Mouse (Mus musculus): Measurements from ENCODE around the gene Cdk20. TPM values are rescaled to one million over a fixed set of nuclear protein-coding genes. Genes with fewer than 3 reads are reported as not detected.
"Not testable (repeated sequence)": the region's sequence is repeated elsewhere in the genome, so short reads cannot be mapped to it uniquely, and the experiment has no call there.

Cdk20 gene
- polyA plus RNA-seq, 1 experiment from 2014 or later, result 4.7 TPM

DNA sequence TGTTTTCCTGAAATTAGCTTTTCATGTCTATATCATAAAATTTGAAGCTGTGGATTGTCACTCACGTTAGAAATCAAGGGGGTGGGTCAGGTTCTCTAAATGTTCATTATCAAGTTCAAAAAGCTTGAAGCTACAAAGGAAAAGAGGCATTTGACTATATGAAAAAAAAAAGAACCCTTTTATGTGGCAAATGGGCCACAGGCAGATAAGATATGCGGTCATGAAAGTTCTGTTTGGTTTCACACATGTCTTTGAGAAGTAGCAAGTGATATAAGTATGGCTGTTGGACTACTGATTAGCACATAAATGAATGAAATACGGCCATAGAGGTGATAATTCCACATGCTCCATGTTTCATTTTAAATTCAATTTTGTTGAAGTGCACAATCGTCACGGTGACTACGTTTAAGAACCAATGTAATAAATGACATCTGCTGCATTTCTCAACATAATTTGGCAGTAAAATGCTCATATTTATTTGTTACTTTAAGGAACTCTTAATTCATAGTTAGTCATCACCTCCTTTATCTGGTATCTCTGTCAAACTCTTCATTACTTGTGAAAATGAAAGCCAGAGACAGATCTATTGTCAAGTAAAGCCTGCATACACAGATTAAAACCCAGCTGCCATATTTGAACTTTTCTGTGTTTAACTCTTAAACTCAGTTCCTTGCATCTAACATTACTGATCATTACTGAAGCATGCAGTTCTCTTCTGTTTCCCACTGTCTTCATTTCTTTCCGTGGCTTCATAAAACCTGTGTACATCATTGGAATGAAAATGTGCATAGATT, 18.1 kb downstream of the Cdk20 start:
- Histone ChIP-seq H3K4me2 (no peak overlapping the region), H3K9me3 (replicated peaks; ENCODE audit: control insufficient read depth, low read length) (no peaks in the 10 kb centered on the region), H3K4me3 (ENCODE audit: low read depth, low read length) (no peak overlapping the region), H3K9ac (ENCODE audit: low read depth, low read length) (no peak overlapping the region), H3K27me3 (ENCODE audit: control insufficient read depth, insufficient read depth, low read length) (no peaks in the 10 kb centered on the region), H3K27ac (ENCODE audit: low read depth, low read length) (no peak overlapping the region), H3K4me1 (ENCODE audit: control insufficient read depth, insufficient read depth, low read length) (no peaks in the 10 kb centered on the region), H3K36me3 (ENCODE audit: control insufficient read depth, insufficient read depth, low read length) (no peaks in the 10 kb centered on the region)
- WGBS (ENCODE audit: insufficient replicate concordance), result 72% methylated on average over 7 of the region's 7 CpGs
- ATAC-seq (replicated peaks; ENCODE audit: insufficient number of reproducible peaks, low FRiP score, low TSS enrichment), result no peak

DNA sequence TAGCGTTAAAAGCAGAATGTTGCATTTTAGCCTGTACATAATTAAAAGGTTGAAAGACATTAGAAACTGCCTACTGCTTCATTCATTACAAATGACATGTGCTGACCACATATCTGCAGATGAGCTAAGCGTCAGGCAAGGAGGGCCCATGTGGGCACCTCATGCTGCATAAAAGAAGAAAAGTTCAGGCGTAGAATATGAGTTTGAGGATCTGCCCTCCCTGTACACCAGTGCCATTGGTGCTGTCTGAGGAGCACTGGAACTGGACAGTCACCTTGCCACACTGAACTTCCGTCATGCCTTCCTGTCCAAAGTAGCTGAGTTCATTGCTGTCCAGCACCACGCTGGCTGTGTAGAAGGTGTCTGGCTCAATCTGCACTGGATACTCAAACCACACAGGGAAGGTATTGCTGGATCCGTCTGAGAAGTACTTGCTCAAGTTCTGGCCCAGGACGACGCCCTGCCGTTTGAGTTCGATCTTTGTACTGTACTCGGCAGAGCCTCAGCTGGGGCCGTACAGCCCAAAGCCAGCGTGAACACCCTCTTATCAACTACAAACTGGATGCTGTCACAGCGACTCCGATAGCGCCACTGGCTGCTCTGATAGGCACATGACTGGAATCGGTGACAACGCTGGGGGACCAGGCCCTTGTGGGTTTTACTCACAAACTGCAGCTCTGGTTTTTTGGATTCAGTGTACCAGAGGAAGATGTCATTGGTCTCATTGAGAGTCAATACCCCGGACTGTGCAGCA, 25.3 kb downstream of the Cdk20 start:
- not testable (repeated sequence) for H3K9me3 ChIP-seq (replicated peaks; ENCODE audit: control insufficient read depth, low read length); H3K9ac ChIP-seq (ENCODE audit: low read depth, low read length); H3K36me3 ChIP-seq (ENCODE audit: control insufficient read depth, insufficient read depth, low read length); H3K4me3 ChIP-seq (ENCODE audit: low read depth, low read length); H3K27me3 ChIP-seq (ENCODE audit: control insufficient read depth, insufficient read depth, low read length); H3K4me2 ChIP-seq; H3K27ac ChIP-seq (ENCODE audit: low read depth, low read length); ATAC-seq (replicated peaks; ENCODE audit: insufficient number of reproducible peaks, low FRiP score, low TSS enrichment); H3K4me1 ChIP-seq (ENCODE audit: control insufficient read depth, insufficient read depth, low read length)
- 72% methylated on average over 19 of the region's 19 CpGs for WGBS (ENCODE audit: insufficient replicate concordance)

- Histone ChIP-seq H3K9me3 (replicated peaks; ENCODE audit: control insufficient read depth, low read length) (no peaks in the 10 kb centered on the region), H3K36me3 (ENCODE audit: control insufficient read depth, insufficient read depth, low read length) (no peaks in the 10 kb centered on the region), H3K4me1 (ENCODE audit: control insufficient read depth, insufficient read depth, low read length) (no peaks in the 10 kb centered on the region), H3K4me3 (ENCODE audit: low read depth, low read length) (no peak overlapping the region), H3K27ac (ENCODE audit: low read depth, low read length) (no peak overlapping the region), H3K27me3 (ENCODE audit: control insufficient read depth, insufficient read depth, low read length) (no peaks in the 10 kb centered on the region), H3K4me2 (no peak overlapping the region), H3K9ac (ENCODE audit: low read depth, low read length) (no peak overlapping the region)
- no peak for ATAC-seq (replicated peaks; ENCODE audit: insufficient number of reproducible peaks, low FRiP score, low TSS enrichment)
- 87% methylated on average over 14 of the region's 14 CpGs for WGBS (ENCODE audit: insufficient replicate concordance)
Observed at GRCm38 (mm10) chr13:64458181-64458580, 26.1 kb downstream of the Cdk20 start.

GRCm38 (mm10) chr13:64462581-64462980, 30.5 kb downstream of the Cdk20 start:
- Histone ChIP-seq H3K9me3 (replicated peaks; ENCODE audit: control insufficient read depth, low read length) (no peaks in the 10 kb centered on the region), H3K27ac (ENCODE audit: low read depth, low read length) (no peak overlapping the region), H3K4me3 (ENCODE audit: low read depth, low read length) (no peak overlapping the region), H3K4me1 (ENCODE audit: control insufficient read depth, insufficient read depth, low read length) (no peaks in the 10 kb centered on the region), H3K36me3 (ENCODE audit: control insufficient read depth, insufficient read depth, low read length) (no peaks in the 10 kb centered on the region), H3K4me2 (no peak overlapping the region), H3K27me3 (ENCODE audit: control insufficient read depth, insufficient read depth, low read length) (no peaks in the 10 kb centered on the region), H3K9ac (ENCODE audit: low read depth, low read length) (no peak overlapping the region)
- WGBS (ENCODE audit: insufficient replicate concordance), result 78% methylated on average over 2 of the region's 2 CpGs
- ATAC-seq (replicated peaks; ENCODE audit: insufficient number of reproducible peaks, low FRiP score, low TSS enrichment), result no peak

GRCm38 (mm10) chr13:64465166-64465565, 33.1 kb downstream of the Cdk20 start:
- ATAC-seq (replicated peaks; ENCODE audit: insufficient number of reproducible peaks, low FRiP score, low TSS enrichment), result no peak

GRCm38 (mm10) chr13:64467886-64468285, 35.8 kb downstream of the Cdk20 start:
- H3K9ac ChIP-seq (ENCODE audit: low read depth, low read length), result no peak overlapping the region
- WGBS (ENCODE audit: insufficient replicate concordance), result 68% methylated on average over 6 of the region's 6 CpGs
- H3K4me2 ChIP-seq, result no peak overlapping the region
- H3K4me1 ChIP-seq (ENCODE audit: control insufficient read depth, insufficient read depth, low read length), result no peaks in the 10 kb centered on the region
- H3K27me3 ChIP-seq (ENCODE audit: control insufficient read depth, insufficient read depth, low read length), result no peaks in the 10 kb centered on the region
- H3K4me3 ChIP-seq (ENCODE audit: low read depth, low read length), result no peak overlapping the region
- ATAC-seq (replicated peaks; ENCODE audit: insufficient number of reproducible peaks, low FRiP score, low TSS enrichment), result 0 out of 2 replicates have a peak, but pooled peaks have one; percentile 16
- H3K9me3 ChIP-seq (replicated peaks; ENCODE audit: control insufficient read depth, low read length), result no peaks in the 10 kb centered on the region
- no peak overlapping the region for H3K27ac ChIP-seq (ENCODE audit: low read depth, low read length)
- H3K36me3 ChIP-seq (ENCODE audit: control insufficient read depth, insufficient read depth, low read length), result no peaks in the 10 kb centered on the region

More at GRCm38 (mm10) chr13:64465166-64465565, 33.1 kb downstream of the Cdk20 start:
- no peak overlapping the region for H3K4me3 ChIP-seq (ENCODE audit: low read depth, low read length)
- H3K27me3 ChIP-seq (ENCODE audit: control insufficient read depth, insufficient read depth, low read length), result no peaks in the 10 kb centered on the region
- no peak overlapping the region for H3K27ac ChIP-seq (ENCODE audit: low read depth, low read length)
- no peak overlapping the region for H3K4me2 ChIP-seq
- no peaks in the 10 kb centered on the region for H3K36me3 ChIP-seq (ENCODE audit: control insufficient read depth, insufficient read depth, low read length)
- H3K4me1 ChIP-seq (ENCODE audit: control insufficient read depth, insufficient read depth, low read length), result no peaks in the 10 kb centered on the region
- H3K9ac ChIP-seq (ENCODE audit: low read depth, low read length), result no peak overlapping the region
- WGBS (ENCODE audit: insufficient replicate concordance), result 49% methylated on average over 9 of the region's 9 CpGs
- H3K9me3 ChIP-seq (replicated peaks; ENCODE audit: control insufficient read depth, low read length), result no peaks in the 10 kb centered on the region

DNA sequence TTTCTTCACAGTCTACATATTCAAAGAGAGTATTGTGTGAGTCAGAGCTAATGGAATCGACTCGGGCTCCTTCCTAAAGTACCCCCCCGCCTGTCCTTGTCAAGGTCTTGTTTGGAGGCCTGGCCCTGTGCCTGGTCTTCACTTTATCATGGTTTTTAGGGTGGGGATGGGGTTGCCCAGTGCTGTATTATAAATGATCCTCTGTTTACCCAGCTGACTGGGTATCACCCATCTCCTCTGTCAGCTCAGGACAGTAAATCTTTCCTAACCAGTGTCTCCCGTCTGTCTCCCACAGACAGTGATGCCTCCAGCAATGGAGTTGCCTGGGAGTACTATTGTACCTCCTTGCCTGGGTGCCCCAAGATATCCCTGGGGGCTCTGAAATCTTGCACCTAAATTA, 45.9 kb downstream of the Cdk20 start:
- no peak for ATAC-seq (replicated peaks; ENCODE audit: insufficient number of reproducible peaks, low FRiP score, low TSS enrichment)

GRCm38 (mm10) chr13:64479960-64480359, 47.8 kb downstream of the Cdk20 start:
- no peak overlapping the region for H3K4me2 ChIP-seq
- 67% methylated on average over 3 of the region's 3 CpGs for WGBS (ENCODE audit: insufficient replicate concordance)
- H3K36me3 ChIP-seq (ENCODE audit: control insufficient read depth, insufficient read depth, low read length), result no peaks in the 10 kb centered on the region
- ATAC-seq (replicated peaks; ENCODE audit: insufficient number of reproducible peaks, low FRiP score, low TSS enrichment), result no peak
- no peaks in the 10 kb centered on the region; the same call in 1 of the 2 replicates for H3K9me3 ChIP-seq (replicated peaks; ENCODE audit: control insufficient read depth, low read length)
- H3K27me3 ChIP-seq (ENCODE audit: control insufficient read depth, insufficient read depth, low read length), result no peaks in the 10 kb centered on the region
- no peak overlapping the region for H3K27ac ChIP-seq (ENCODE audit: low read depth, low read length)
- no peaks in the 10 kb centered on the region for H3K4me1 ChIP-seq (ENCODE audit: control insufficient read depth, insufficient read depth, low read length)
- no peak overlapping the region for H3K4me3 ChIP-seq (ENCODE audit: low read depth, low read length)
- H3K9ac ChIP-seq (ENCODE audit: low read depth, low read length), result no peak overlapping the region

More for the DNA sequence above, 45.9 kb downstream of the Cdk20 start:
- Histone ChIP-seq H3K4me3 (ENCODE audit: low read depth, low read length) (no peak overlapping the region), H3K9ac (ENCODE audit: low read depth, low read length) (no peak overlapping the region), H3K36me3 (ENCODE audit: control insufficient read depth, insufficient read depth, low read length) (no peaks in the 10 kb centered on the region), H3K27ac (ENCODE audit: low read depth, low read length) (no peak overlapping the region), H3K27me3 (ENCODE audit: control insufficient read depth, insufficient read depth, low read length) (no peaks in the 10 kb centered on the region), H3K9me3 (replicated peaks; ENCODE audit: control insufficient read depth, low read length) (no peaks in the 10 kb centered on the region; the same call in 1 of the 2 replicates), H3K4me2 (no peak overlapping the region), H3K4me1 (ENCODE audit: control insufficient read depth, insufficient read depth, low read length) (no peaks in the 10 kb centered on the region)
- WGBS (ENCODE audit: insufficient replicate concordance), result 72% methylated on average over 4 of the region's 4 CpGs

Data from heart, embryonic 11.5 days (tissue).